Mouse (Mus musculus) spleen, adult 2 months (tissue): Measurements from ENCODE around the gene Ip6k2.

ENCODE experiments used
- CTCF ChIP-seq: fragments of 200-500 bp; IDR thresholded peaks from 2 replicates; pipeline ENCODE4 v1.5.1; 2011; ENCODE audit warnings: mild to moderate bottlenecking, inconsistent platforms; ENCODE audit not compliant: insufficient read depth, insufficient read length, insufficient replicate concordance; ENCODE audit errors: extremely low read depth
- POLR2A ChIP-seq: fragments of 200-500 bp; IDR thresholded peaks from 2 replicates; pipeline ENCODE4 v1.6.1; 2011; ENCODE audit warnings: low read depth, low read length, inconsistent platforms

GRCm38 (mm10) chr9:108787080-108787479 lies 3.5 kb downstream of the Ip6k2 start:
- TF ChIP-seq CTCF = no peak
- no peak for TF ChIP-seq POLR2A
